Mouse (Mus musculus): Measurements from ENCODE around the gene Cd8a. TPM values are rescaled to one million over a fixed set of nuclear protein-coding genes. Genes with fewer than 3 reads are reported as not detected.

Cd8a gene
- polyA plus RNA-seq, 1 experiment from 2014 or later: not detected

GRCm38 (mm10) chr6:71338941-71339340, 34.3 kb upstream of the Cd8a start:
- no peak overlapping the region for H3K27ac ChIP-seq (ENCODE audit: low read depth, low read length)
- H3K4me1 ChIP-seq (ENCODE audit: control insufficient read depth, insufficient read depth, low read length): no peaks in the 10 kb centered on the region
- no peaks in the 10 kb centered on the region for H3K27me3 ChIP-seq (replicated peaks; ENCODE audit: control insufficient read depth, insufficient read depth, low read length)
- no peaks in the 10 kb centered on the region for H3K9me3 ChIP-seq (replicated peaks; ENCODE audit: control insufficient read depth, low read length)
- H3K4me3 ChIP-seq (ENCODE audit: low read depth, low read length): no peak overlapping the region
- no peak overlapping the region for H3K9ac ChIP-seq (ENCODE audit: low read length)
- ATAC-seq: no peak
- H3K4me2 ChIP-seq (ENCODE audit: low read length): no peak overlapping the region
- 88% methylated on average over 3 of the region's 3 CpGs for WGBS
- no peaks in the 10 kb centered on the region for H3K36me3 ChIP-seq (ENCODE audit: control insufficient read depth, insufficient read depth, low read length)
- DNase-seq (ENCODE audit: low spot score): no peak

GRCm38 (mm10) chr6:71339351-71339750, 33.9 kb upstream of the Cd8a start:
- Histone ChIP-seq H3K27ac (ENCODE audit: low read depth, low read length) (no peak overlapping the region), H3K9me3 (replicated peaks; ENCODE audit: control insufficient read depth, low read length) (no peaks in the 10 kb centered on the region), H3K4me2 (ENCODE audit: low read length) (no peak overlapping the region), H3K9ac (ENCODE audit: low read length) (no peak overlapping the region), H3K4me3 (ENCODE audit: low read depth, low read length) (no peak overlapping the region), H3K4me1 (ENCODE audit: control insufficient read depth, insufficient read depth, low read length) (no peaks in the 10 kb centered on the region), H3K27me3 (replicated peaks; ENCODE audit: control insufficient read depth, insufficient read depth, low read length) (no peaks in the 10 kb centered on the region), H3K36me3 (ENCODE audit: control insufficient read depth, insufficient read depth, low read length) (no peaks in the 10 kb centered on the region)
- WGBS: 84% methylated on average over 4 of the region's 4 CpGs
- ATAC-seq: no peak
- DNase-seq (ENCODE audit: low spot score): no peak

GRCm38 (mm10) chr6:71341179-71341578, 32.0 kb upstream of the Cd8a start:
- Histone ChIP-seq H3K27me3 (replicated peaks; ENCODE audit: control insufficient read depth, insufficient read depth, low read length) (no peaks in the 10 kb centered on the region), H3K4me1 (ENCODE audit: control insufficient read depth, insufficient read depth, low read length) (no peaks in the 10 kb centered on the region), H3K4me3 (ENCODE audit: low read depth, low read length) (no peak overlapping the region), H3K9ac (ENCODE audit: low read length) (no peak overlapping the region), H3K27ac (ENCODE audit: low read depth, low read length) (no peak overlapping the region), H3K4me2 (ENCODE audit: low read length) (no peak overlapping the region), H3K9me3 (replicated peaks; ENCODE audit: control insufficient read depth, low read length) (no peaks in the 10 kb centered on the region), H3K36me3 (ENCODE audit: control insufficient read depth, insufficient read depth, low read length) (no peaks in the 10 kb centered on the region)
- 86% methylated on average over 9 of the region's 9 CpGs for WGBS
- no peak for ATAC-seq
- no peak for DNase-seq (ENCODE audit: low spot score)

- no peaks in the 10 kb centered on the region for H3K4me1 ChIP-seq (ENCODE audit: control insufficient read depth, insufficient read depth, low read length)
- no peaks in the 10 kb centered on the region for H3K27me3 ChIP-seq (replicated peaks; ENCODE audit: control insufficient read depth, insufficient read depth, low read length)
- H3K27ac ChIP-seq (ENCODE audit: low read depth, low read length): no peak overlapping the region
- H3K4me2 ChIP-seq (ENCODE audit: low read length): no peak overlapping the region
- H3K36me3 ChIP-seq (ENCODE audit: control insufficient read depth, insufficient read depth, low read length): no peaks in the 10 kb centered on the region
- no peaks in the 10 kb centered on the region for H3K9me3 ChIP-seq (replicated peaks; ENCODE audit: control insufficient read depth, low read length)
- ATAC-seq: no peak
- H3K9ac ChIP-seq (ENCODE audit: low read length): no peak overlapping the region
- WGBS: 94% methylated on average over 9 of the region's 9 CpGs
- no peak for DNase-seq (ENCODE audit: low spot score)
- no peak overlapping the region for H3K4me3 ChIP-seq (ENCODE audit: low read depth, low read length)
Measured at GRCm38 (mm10) chr6:71348006-71348405, 25.2 kb upstream of the Cd8a start.

DNA sequence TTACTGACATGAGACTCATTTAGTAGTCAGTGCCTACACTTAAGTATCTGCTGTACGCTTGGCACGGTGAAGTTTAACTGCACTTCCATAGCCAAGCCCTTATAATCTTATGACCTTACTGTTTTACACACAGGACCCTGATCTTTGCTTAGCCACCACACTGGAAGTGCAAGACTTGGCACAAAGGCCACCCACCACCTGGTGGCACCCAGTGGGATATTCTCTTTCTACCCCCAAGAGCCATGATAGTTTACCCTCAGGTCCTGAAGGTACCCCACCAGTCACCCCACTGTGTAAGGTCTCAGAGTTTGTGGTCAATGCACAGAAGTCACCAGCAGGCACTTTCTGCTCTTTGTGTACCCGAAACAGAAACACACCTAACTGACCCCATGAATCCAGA, 22.0 kb upstream of the Cd8a start:
- Histone ChIP-seq H3K9me3 (replicated peaks; ENCODE audit: control insufficient read depth, low read length) (no peaks in the 10 kb centered on the region), H3K4me1 (ENCODE audit: control insufficient read depth, insufficient read depth, low read length) (no peaks in the 10 kb centered on the region), H3K27me3 (replicated peaks; ENCODE audit: control insufficient read depth, insufficient read depth, low read length) (no peaks in the 10 kb centered on the region), H3K36me3 (ENCODE audit: control insufficient read depth, insufficient read depth, low read length) (no peaks in the 10 kb centered on the region), H3K9ac (ENCODE audit: low read length) (no peak overlapping the region), H3K4me2 (ENCODE audit: low read length) (no peak overlapping the region), H3K4me3 (ENCODE audit: low read depth, low read length) (no peak overlapping the region), H3K27ac (ENCODE audit: low read depth, low read length) (no peak overlapping the region)
- DNase-seq (ENCODE audit: low spot score): no peak
- no peak for ATAC-seq
- over 99% methylated on average over 3 of the region's 3 CpGs for WGBS

- H3K9ac ChIP-seq (ENCODE audit: low read length): no peak overlapping the region
- ATAC-seq (no peak), DNase-seq (ENCODE audit: low spot score) (no peak)
- 95% methylated on average over 6 of the region's 6 CpGs for WGBS
- no peaks in the 10 kb centered on the region for H3K27me3 ChIP-seq (replicated peaks; ENCODE audit: control insufficient read depth, insufficient read depth, low read length)
- H3K36me3 ChIP-seq (ENCODE audit: control insufficient read depth, insufficient read depth, low read length): no peaks in the 10 kb centered on the region
- H3K4me2 ChIP-seq (ENCODE audit: low read length): no peak overlapping the region
- no peak overlapping the region for H3K4me3 ChIP-seq (ENCODE audit: low read depth, low read length)
- no peaks in the 10 kb centered on the region for H3K9me3 ChIP-seq (replicated peaks; ENCODE audit: control insufficient read depth, low read length)
- no peaks in the 10 kb centered on the region for H3K4me1 ChIP-seq (ENCODE audit: control insufficient read depth, insufficient read depth, low read length)
- no peak overlapping the region for H3K27ac ChIP-seq (ENCODE audit: low read depth, low read length)
Measured at GRCm38 (mm10) chr6:71352201-71352600, 21.0 kb upstream of the Cd8a start.

DNA sequence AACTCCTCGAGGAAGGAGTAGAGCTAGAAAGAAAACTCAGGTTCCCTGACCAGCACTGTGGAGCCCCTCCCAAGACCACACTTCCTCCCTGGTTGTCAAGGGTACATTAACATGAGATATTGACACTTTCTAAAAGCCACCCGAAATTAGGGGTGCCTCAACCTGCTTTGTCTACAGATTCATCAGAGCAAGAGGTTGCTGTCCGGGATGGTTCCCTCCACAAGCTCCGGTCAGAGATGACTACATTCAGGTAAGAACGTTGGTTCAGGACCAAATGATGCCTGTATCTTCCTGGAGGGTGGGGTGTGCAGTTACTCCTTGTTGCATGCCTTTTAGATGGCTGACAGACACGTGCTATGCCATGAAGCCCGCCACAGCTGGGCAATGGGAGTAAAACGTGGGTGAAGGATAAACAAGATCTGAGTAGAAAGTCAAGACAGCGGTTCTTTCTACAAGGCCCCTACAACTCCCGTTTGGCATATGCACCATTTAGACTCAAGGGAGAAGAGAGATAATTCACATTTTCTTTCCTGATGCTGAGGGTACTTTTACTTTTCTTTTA, 20.3 kb upstream of the Cd8a start:
- 83% methylated on average over 10 of the region's 10 CpGs for WGBS
- H3K4me2 ChIP-seq (ENCODE audit: low read length): no peak overlapping the region
- ATAC-seq: no peak
- no peak for DNase-seq (ENCODE audit: low spot score)
- H3K36me3 ChIP-seq (ENCODE audit: control insufficient read depth, insufficient read depth, low read length): no peaks in the 10 kb centered on the region
- H3K9me3 ChIP-seq (replicated peaks; ENCODE audit: control insufficient read depth, low read length): no peaks in the 10 kb centered on the region
- no peak overlapping the region for H3K9ac ChIP-seq (ENCODE audit: low read length)
- no peak overlapping the region for H3K4me3 ChIP-seq (ENCODE audit: low read depth, low read length)
- no peak overlapping the region for H3K27ac ChIP-seq (ENCODE audit: low read depth, low read length)
- no peaks in the 10 kb centered on the region for H3K27me3 ChIP-seq (replicated peaks; ENCODE audit: control insufficient read depth, insufficient read depth, low read length)
- no peaks in the 10 kb centered on the region for H3K4me1 ChIP-seq (ENCODE audit: control insufficient read depth, insufficient read depth, low read length)

- no peaks in the 10 kb centered on the region for H3K4me1 ChIP-seq (ENCODE audit: control insufficient read depth, insufficient read depth, low read length)
- H3K9ac ChIP-seq (ENCODE audit: low read length): no peak overlapping the region
- H3K36me3 ChIP-seq (ENCODE audit: control insufficient read depth, insufficient read depth, low read length): no peaks in the 10 kb centered on the region
- no peak overlapping the region for H3K4me3 ChIP-seq (ENCODE audit: low read depth, low read length)
- no peak for ATAC-seq
- 71% methylated on average over 2 of the region's 2 CpGs for WGBS
- DNase-seq (ENCODE audit: low spot score): no peak
- no peaks in the 10 kb centered on the region for H3K27me3 ChIP-seq (replicated peaks; ENCODE audit: control insufficient read depth, insufficient read depth, low read length)
- H3K9me3 ChIP-seq (replicated peaks; ENCODE audit: control insufficient read depth, low read length): no peaks in the 10 kb centered on the region
- H3K27ac ChIP-seq (ENCODE audit: low read depth, low read length): no peak overlapping the region
- H3K4me2 ChIP-seq (ENCODE audit: low read length): no peak overlapping the region
Measured at GRCm38 (mm10) chr6:71353722-71354121, 19.5 kb upstream of the Cd8a start.

GRCm38 (mm10) chr6:71357493-71357892, 15.7 kb upstream of the Cd8a start:
- Histone ChIP-seq H3K36me3 (ENCODE audit: control insufficient read depth, insufficient read depth, low read length) (no peaks in the 10 kb centered on the region), H3K4me2 (ENCODE audit: low read length) (no peak overlapping the region), H3K27ac (ENCODE audit: low read depth, low read length) (no peak overlapping the region), H3K9ac (ENCODE audit: low read length) (no peak overlapping the region), H3K9me3 (replicated peaks; ENCODE audit: control insufficient read depth, low read length) (no peaks in the 10 kb centered on the region), H3K4me3 (ENCODE audit: low read depth, low read length) (no peak overlapping the region), H3K27me3 (replicated peaks; ENCODE audit: control insufficient read depth, insufficient read depth, low read length) (no peaks in the 10 kb centered on the region), H3K4me1 (ENCODE audit: control insufficient read depth, insufficient read depth, low read length) (no peaks in the 10 kb centered on the region)
- DNase-seq (ENCODE audit: low spot score) (no peak), ATAC-seq (no peak)
- 92% methylated on average over 7 of the region's 7 CpGs for WGBS

Data from forebrain, embryonic 14.5 days (tissue).